9 mouse cellular contexts compared by ENCODE assay signal in the genomic region with DNA sequence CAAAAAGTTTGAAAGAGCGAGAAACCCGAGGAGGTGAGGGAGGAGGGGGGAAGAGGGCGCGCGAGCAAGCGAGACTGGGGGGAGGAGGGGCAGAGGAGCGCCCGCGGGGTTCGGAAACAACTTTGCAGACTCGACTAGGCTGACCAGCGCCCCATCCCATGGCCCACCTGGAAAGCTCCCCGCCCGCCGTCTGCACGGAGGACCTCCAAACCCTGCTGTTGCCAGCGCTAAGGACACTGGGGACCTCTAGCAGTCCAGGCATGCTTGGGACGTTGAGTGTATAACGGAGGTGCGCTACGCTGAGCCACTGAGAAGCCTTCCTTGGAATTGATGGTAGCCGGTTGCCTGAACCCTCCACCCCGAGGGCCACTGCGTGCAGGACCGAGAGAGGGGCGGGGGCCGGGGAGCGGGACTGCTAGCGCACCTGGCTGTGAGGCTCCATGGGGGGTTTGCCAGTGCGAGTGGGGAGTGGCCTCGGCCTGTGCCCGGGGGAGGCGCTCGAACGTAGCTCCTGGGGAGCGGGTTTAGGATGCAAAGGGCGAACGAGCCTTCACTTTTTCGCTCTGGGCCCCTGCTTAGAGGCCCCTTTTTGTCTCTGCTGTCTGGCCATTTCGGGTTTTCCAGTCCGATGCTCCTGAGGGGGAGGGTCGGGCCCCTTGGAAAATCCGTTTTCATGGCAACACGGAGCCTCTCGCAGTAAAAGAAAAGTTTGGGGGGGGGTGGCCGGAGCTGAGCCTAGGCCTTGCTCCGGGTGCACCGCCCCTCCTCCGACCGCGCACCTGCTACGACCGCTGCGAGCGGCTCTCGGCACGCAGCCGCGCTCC. TPM values are rescaled to one million over a fixed set of nuclear protein-coding genes. Genes with fewer than 3 reads are reported as not detected.
DNase-seq lines count a peak whose midpoint lies in the region; ATAC-seq and TF ChIP-seq lines count a peak whose summit lies in the region.
"Had no signal": no experiment of that assay in that cellular context is flagged by ENCODE, and none has a peak within 500 bp of the region (broad histone marks: within the 10 kb centered on the region; RNA-seq: fewer than 3 reads in every experiment).

No protein-coding gene starts in this region.

- no peaks in the 10 kb centered on the region for H3K4me1 ChIP-seq in lung, embryonic 15.5 days
- no peaks in the 10 kb centered on the region for H3K4me1 ChIP-seq in lung, adult 2 months (ENCODE audit: control insufficient read depth, insufficient read depth, low read length)
- peaks cover 5% of the 10 kb centered on the region; the same call in 1 of the 2 replicates for H3K4me1 ChIP-seq in forebrain, embryonic 11.5 days (replicated peaks; ENCODE audit: control insufficient read depth, insufficient read depth, low read length)
- H3K4me1 ChIP-seq in limb, embryonic 13.5 days = peaks cover 9% of the 10 kb centered on the region; the same call in 1 of the 2 replicates
- no peaks in the 10 kb centered on the region for H3K4me1 ChIP-seq in stomach, postnatal 0 days (replicated peaks; ENCODE audit: control insufficient read depth, insufficient read depth)

- H3K9ac ChIP-seq in lung, embryonic 15.5 days = no peak overlapping the region
- H3K9ac ChIP-seq in forebrain, embryonic 11.5 days (ENCODE audit: low read length) = peak overlapping the region; percentile 53
- H3K9ac ChIP-seq in limb, embryonic 13.5 days = no peak overlapping the region
- H3K9ac ChIP-seq in stomach, postnatal 0 days (ENCODE audit: low read length) = no peak overlapping the region

- no peak for TF ChIP-seq CTCF in lung, adult 2 months (IDR thresholded peaks at IDR 0.05; ENCODE audit: insufficient read depth, low read length)
- TF ChIP-seq CTCF in stomach, postnatal 0 days (IDR thresholded peaks at IDR 0.05; ENCODE audit: low read depth) = no peak

- no peak for DNase-seq in lung, adult 2 months
- peak; percentile 85 for DNase-seq in forebrain, embryonic 11.5 days (ENCODE audit: low spot score)
- DNase-seq in stomach, postnatal 0 days (ENCODE audit: low spot score) = peak; percentile 14
- no peak for DNase-seq in left cerebral cortex, postnatal 25 days (ENCODE audit: low spot score in 2 of 2)
- no peak for DNase-seq in frontal cortex, postnatal 10 days (ENCODE audit: low spot score in 2 of 2)
- DNase-seq in kidney, adult 9 months = no peak

- no peak for TF ChIP-seq POLR2A in lung, adult 2 months (IDR thresholded peaks at IDR 0.05; ENCODE audit: borderline replicate concordance, extremely low read depth, low read depth, low read length)

- 16% methylated on average over 52 of the region's 59 CpGs for WGBS in lung, embryonic 15.5 days
- 33% methylated on average over 59 of the region's 59 CpGs for WGBS in lung, adult 2 months
- WGBS in forebrain, embryonic 11.5 days = 18% methylated on average over 48 of the region's 59 CpGs
- 15% methylated on average over 57 of the region's 59 CpGs for WGBS in limb, embryonic 13.5 days
- 20% methylated on average over 42 of the region's 59 CpGs for WGBS in stomach, postnatal 0 days

- no peak for ATAC-seq in lung, embryonic 15.5 days (ENCODE audit: borderline replicate concordance, extremely low read depth, low FRiP score, low TSS enrichment)
- ATAC-seq in forebrain, embryonic 11.5 days (replicated peaks; ENCODE audit: low FRiP score) = peak; percentile 57
- ATAC-seq in limb, embryonic 13.5 days (ENCODE audit: low FRiP score, low read depth) = no peak
- ATAC-seq in stomach, postnatal 0 days (ENCODE audit: low FRiP score, low TSS enrichment) = no peak

- no peaks in the 10 kb centered on the region for H3K9me3 ChIP-seq in lung, embryonic 15.5 days
- H3K9me3 ChIP-seq in forebrain, embryonic 11.5 days (ENCODE audit: control insufficient read depth, low read length) = no peaks in the 10 kb centered on the region
- no peaks in the 10 kb centered on the region for H3K9me3 ChIP-seq in limb, embryonic 13.5 days
- H3K9me3 ChIP-seq in stomach, postnatal 0 days (ENCODE audit: control insufficient read depth, low read length) = no peaks in the 10 kb centered on the region

- H3K4me2 ChIP-seq in lung, embryonic 15.5 days = peak overlapping the region; percentile 77
- peak overlapping the region; percentile 54 for H3K4me2 ChIP-seq in forebrain, embryonic 11.5 days (ENCODE audit: low read depth, low read length, severe bottlenecking)
- H3K4me2 ChIP-seq in limb, embryonic 13.5 days (replicated peaks) = peak overlapping the region; percentile 71
- peak overlapping the region; percentile 57; the same call in 1 of the 2 replicates for H3K4me2 ChIP-seq in stomach, postnatal 0 days (replicated peaks; ENCODE audit: low read depth)

- no peak overlapping the region for H3K27ac ChIP-seq in lung, embryonic 15.5 days
- H3K27ac ChIP-seq in forebrain, embryonic 11.5 days (ENCODE audit: low read depth, low read length) = peak overlapping the region; percentile 91
- no peak overlapping the region for H3K27ac ChIP-seq in limb, embryonic 13.5 days
- no peak overlapping the region for H3K27ac ChIP-seq in stomach, postnatal 0 days (replicated peaks)

- H3K27me3 ChIP-seq in lung, embryonic 15.5 days = peaks cover 97% of the 10 kb centered on the region
- H3K27me3 ChIP-seq in forebrain, embryonic 11.5 days (ENCODE audit: control insufficient read depth, insufficient read depth, low read length) = no peaks in the 10 kb centered on the region
- H3K27me3 ChIP-seq in limb, embryonic 13.5 days = peaks cover 90% of the 10 kb centered on the region
- H3K27me3 ChIP-seq in stomach, postnatal 0 days (ENCODE audit: control insufficient read depth, insufficient read depth, low read length) = no peaks in the 10 kb centered on the region

- TF ChIP-seq EP300 in stomach, postnatal 0 days (optimal IDR thresholded peaks at IDR 0.05) = no peak

- H3K4me3 ChIP-seq in lung, embryonic 15.5 days = peak overlapping the region; percentile 41; the same call in 1 of the 2 replicates
- no peak overlapping the region for H3K4me3 ChIP-seq in lung, adult 2 months (replicated peaks; ENCODE audit: extremely low read depth, low read depth, low read length)
- peak overlapping the region; percentile 65 for H3K4me3 ChIP-seq in forebrain, embryonic 11.5 days (ENCODE audit: low read depth, low read length)
- peak overlapping the region; percentile 48 for H3K4me3 ChIP-seq in limb, embryonic 13.5 days
- peak overlapping the region; percentile 10 for H3K4me3 ChIP-seq in stomach, postnatal 0 days (ENCODE audit: low read depth, low read length)

- intact Hi-C loops in left cerebral cortex, postnatal 25 days (cut with DNase I) = loop anchor here (10.0 kb wide), 2 partner anchors 151 to 349 kb away; no protein-coding TSS in a partner anchor

- H3K36me3 ChIP-seq in lung, embryonic 15.5 days = no peaks in the 10 kb centered on the region
- H3K36me3 ChIP-seq in forebrain, embryonic 11.5 days (ENCODE audit: control insufficient read depth, insufficient read depth, low read length) = no peaks in the 10 kb centered on the region
- H3K36me3 ChIP-seq in limb, embryonic 13.5 days = no peaks in the 10 kb centered on the region
- no peaks in the 10 kb centered on the region for H3K36me3 ChIP-seq in stomach, postnatal 0 days (ENCODE audit: control insufficient read depth, insufficient read depth, low read length)

RNA-seq across cellular contexts. Expression of gene Sox3, which starts 0.7 kb away (rescaled TPM):
- not detected in 2 replicates for polyA plus RNA-seq in lung, embryonic 15.5 days (2015; fragmentation: Nextera tagmentation; extraction: Ambion mirVana)
- not detected in 2 replicates for polyA plus RNA-seq in lung, adult 2 months (2012; rRNA removed)
- 10.0 and 19.3 TPM in 2 replicates for polyA plus RNA-seq in forebrain, embryonic 11.5 days (2014; fragmentation: Nextera tagmentation; extraction: Ambion mirVana)
- not detected in 2 replicates for polyA plus RNA-seq in limb, embryonic 13.5 days (2015; fragmentation: Nextera tagmentation; extraction: Ambion mirVana)
- polyA plus RNA-seq in stomach, postnatal 0 days (2015; fragmentation: Nextera tagmentation; extraction: Ambion mirVana) = 0.08 and 0.17 TPM in 2 replicates
- 1 to 10 TPM; 1.4 to 1.5 TPM for total RNA-seq in left cerebral cortex, postnatal 25 days (2021)
- total RNA-seq: liver, adult 2 months had no signal
- polyA plus RNA-seq: liver, adult 2 months had no signal

Comparison
In these comparisons a context has a peak if more than half of its experiments do, and no peak if none do; other contexts are left out.
1. DNase-seq: peak in forebrain, embryonic 11.5 days (single experiment) and stomach, postnatal 0 days (single experiment); none in lung, adult 2 months (single experiment), left cerebral cortex, postnatal 25 days (0 of 2), frontal cortex, postnatal 10 days (0 of 2) and kidney, adult 9 months (single experiment).
2. Peak in every context shown above with its lines, with median percentiles within 50 percentile points of each other: H3K4me2 ChIP-seq.